Mouse (Mus musculus) heart, postnatal 0 days (tissue): ENCODE results near the gene Rabgef1. TPM values are rescaled to one million over a fixed set of nuclear protein-coding genes. Genes with fewer than 3 reads are reported as not detected.

ENCODE experiments used
- ATAC-seq: fragments of 200-750 bp; cut with Nextera tagmentation; 2 replicates; pipeline ENCODE4 v1.8.0; 2017; ENCODE audit warnings: low read depth, moderate number of reproducible peaks, moderate library complexity; ENCODE audit not compliant: insufficient read depth
- DNase-seq: peaks from one replicate; pipeline ENCODE4 v3.0.0-alpha.2; 2016; ENCODE audit warnings: low spot score
- H3K27ac ChIP-seq: fragments of 300-500 bp; sonication (generic); 2 replicates; pipeline ENCODE4 v1.5.1; 2014; ENCODE audit warnings: low read depth, mild to moderate bottlenecking
- H3K27me3 ChIP-seq: fragments of 300-500 bp; sonication (generic); 2 replicates; pipeline ENCODE4 v1.6.1; 2014; ENCODE audit warnings: low read length, mixed read lengths; ENCODE audit not compliant: control insufficient read depth, insufficient read depth
- H3K36me3 ChIP-seq: fragments of 300-500 bp; sonication (generic); replicated peaks from 2 replicates; pipeline ENCODE4 v1.6.1; 2014; ENCODE audit warnings: low read length, mixed read lengths; ENCODE audit not compliant: control insufficient read depth, insufficient read depth
- H3K4me1 ChIP-seq: fragments of 300-500 bp; sonication (generic); 2 replicates; pipeline ENCODE4 v1.6.1; 2014; ENCODE audit warnings: antibody characterized with exemption; ENCODE audit not compliant: control insufficient read depth, insufficient read depth
- H3K4me2 ChIP-seq: fragments of 300-500 bp; sonication (generic); 2 replicates; pipeline ENCODE4 v1.6.1; 2014; ENCODE audit warnings: low read depth, mild to moderate bottlenecking, low read length, moderate library complexity
- H3K4me3 ChIP-seq: fragments of 300-500 bp; sonication (generic); 2 replicates; pipeline ENCODE4 v1.5.1; 2014; ENCODE audit warnings: low read depth, low read length
- H3K9ac ChIP-seq: fragments of 300-500 bp; sonication (generic); replicated peaks from 2 replicates; pipeline ENCODE4 v1.6.1; 2014; ENCODE audit warnings: low read depth, low read length, mixed read lengths
- H3K9me3 ChIP-seq: fragments of 300-500 bp; sonication (generic); replicated peaks from 2 replicates; pipeline ENCODE4 v1.6.1; 2016; ENCODE audit warnings: low read length; ENCODE audit not compliant: control insufficient read depth
- CTCF ChIP-seq: IDR thresholded peaks from 2 replicates; pipeline ENCODE4 v1.5.1; 2016; ENCODE audit warnings: antibody characterized with exemption, control low read depth, low read depth
- EP300 ChIP-seq: IDR thresholded peaks from 2 replicates; pipeline ENCODE4 v1.6.1; 2016; ENCODE audit warnings: antibody characterized with exemption, low read depth
- WGBS: fragments of 180-500 bp; shearing (Covaris S2); extraction: QIAGEN DNeasy Blood & Tissue Kit; methylation state at CpG from one replicate; pipeline ENCODE4 v1.1.7; 2014; 5-methylcytosine and 5-hydroxymethylcytosine counted together
- polyA plus RNA-seq: library from polyadenylated mRNA; unstranded; fragments of >200 nt; fragmentation: Nextera tagmentation; extraction: Ambion mirVana; gene quantifications from 2 replicates; pipeline ENCODE4 v1.2.1, GENCODE M21; 2015
- total RNA-seq: library from RNA; depleted of rRNA; stranded (reverse); fragments of >200 nt; gene quantifications from 2 replicates; pipeline ENCODE4 v1.2.3, GENCODE M21; 2014; ENCODE audit warnings: low replicate concordance; rRNA removed

Gene Rabgef1
- total and polyA plus RNA-seq, 2 experiments from 2014 or later = 16.7 to 17.5 TPM

GRCm38 (mm10) chr5:130256678-130257271, 85.2 kb downstream of the Rabgef1 start:
- Histone ChIP-seq H3K27me3 (no peaks in the 10 kb centered on the region), H3K36me3 (peaks cover 24% of the 10 kb centered on the region), H3K4me1 (peaks cover 6% of the 10 kb centered on the region), H3K9me3 (no peaks in the 10 kb centered on the region), H3K4me3 (peak overlapping the region; percentile 55), H3K4me2 (peak overlapping the region; percentile 70), H3K27ac (peak overlapping the region; percentile 63), H3K9ac (peak overlapping the region; percentile 60)
- DNase-seq (peak; percentile 99), ATAC-seq (peak; percentile 93)
- TF ChIP-seq CTCF (no peak), EP300 (no peak)
- WGBS = under 1% methylated on average over 25 of the region's 25 CpGs

- Histone ChIP-seq H3K4me3 (peak overlapping the region; percentile 55), H3K9ac (peak overlapping the region; percentile 60), H3K4me2 (peak overlapping the region; percentile 64), H3K36me3 (peaks cover 19% of the 10 kb centered on the region), H3K4me1 (peaks cover 6% of the 10 kb centered on the region), H3K27me3 (no peaks in the 10 kb centered on the region), H3K9me3 (no peaks in the 10 kb centered on the region), H3K27ac (peak overlapping the region; percentile 63)
- 5% methylated on average over 8 of the region's 8 CpGs for WGBS
- no peak for ATAC-seq
- no peak for DNase-seq
- TF ChIP-seq EP300 (no peak), CTCF (no peak)
Measured at GRCm38 (mm10) chr5:130257303-130257702, 85.7 kb downstream of the Rabgef1 start.

GRCm38 (mm10) chr5:130263454-130263853, 91.9 kb downstream of the Rabgef1 start:
- Histone ChIP-seq H3K27me3 (no peaks in the 10 kb centered on the region), H3K27ac (no peak overlapping the region), H3K9ac (no peak overlapping the region), H3K4me3 (no peak overlapping the region), H3K9me3 (no peaks in the 10 kb centered on the region), H3K4me2 (no peak overlapping the region), H3K4me1 (no peaks in the 10 kb centered on the region), H3K36me3 (peaks cover 20% of the 10 kb centered on the region)
- 77% methylated on average over 11 of the region's 11 CpGs for WGBS
- DNase-seq (no peak), ATAC-seq (no peak)
- TF ChIP-seq CTCF (no peak), EP300 (no peak)

Other genes starting within 250 kb of the Rabgef1 start
- gene Vkorc1l1, start 229.8 kb upstream of the Rabgef1 start, total RNA-seq = 17.4 and 30.8 TPM in 2 replicates
- gene Vkorc1l1, start 229.8 kb upstream of the Rabgef1 start, polyA plus RNA-seq = 7.3 and 8.4 TPM in 2 replicates
- 24.6 and 27.8 TPM in 2 replicates for gene Gusb, start 168.7 kb upstream of the Rabgef1 start, total RNA-seq
- 30.2 and 31.4 TPM in 2 replicates for gene Gusb, start 168.7 kb upstream of the Rabgef1 start, polyA plus RNA-seq
- gene Asl, start 142.6 kb upstream of the Rabgef1 start, total RNA-seq = 9.7 and 21.1 TPM in 2 replicates
- gene Asl, start 142.6 kb upstream of the Rabgef1 start, polyA plus RNA-seq = 15.9 and 16.6 TPM in 2 replicates
- gene Crcp, start 142.5 kb upstream of the Rabgef1 start, total RNA-seq = 2.6 and 9.7 TPM in 2 replicates
- 20.8 and 23.1 TPM in 2 replicates for gene Crcp, start 142.5 kb upstream of the Rabgef1 start, polyA plus RNA-seq
- gene Tpst1, start 98.5 kb upstream of the Rabgef1 start, total RNA-seq = 12.2 and 20.7 TPM in 2 replicates
- gene Tpst1, start 98.5 kb upstream of the Rabgef1 start, polyA plus RNA-seq = 23.7 and 27.9 TPM in 2 replicates
- 1.2 and 4.8 TPM in 2 replicates for gene Kctd7, start 26.9 kb upstream of the Rabgef1 start, total RNA-seq
- 3.7 and 4.2 TPM in 2 replicates for gene Kctd7, start 26.9 kb upstream of the Rabgef1 start, polyA plus RNA-seq
- gene Tmem248, start 45.3 kb downstream of the Rabgef1 start, total RNA-seq = 31.9 and 38.1 TPM in 2 replicates
- gene Tmem248, start 45.3 kb downstream of the Rabgef1 start, polyA plus RNA-seq = 23.9 and 24.5 TPM in 2 replicates
- 8.6 and 15.7 TPM in 2 replicates for gene Sbds, start 83.7 kb downstream of the Rabgef1 start, total RNA-seq
- 56.9 and 57.6 TPM in 2 replicates for gene Sbds, start 83.7 kb downstream of the Rabgef1 start, polyA plus RNA-seq
- gene Tyw1, start 83.8 kb downstream of the Rabgef1 start, total RNA-seq = 7.0 and 18.9 TPM in 2 replicates
- 11.1 and 11.6 TPM in 2 replicates for gene Tyw1, start 83.8 kb downstream of the Rabgef1 start, polyA plus RNA-seq
- gene Caln1, start 197.7 kb downstream of the Rabgef1 start, total RNA-seq = not detected in 2 replicates
- 0.11 TPM in 1 of 2 replicates, not detected in the other for gene Caln1, start 197.7 kb downstream of the Rabgef1 start, polyA plus RNA-seq
- gene A330070K13Rik, start 212.8 kb downstream of the Rabgef1 start, total RNA-seq = not detected in 2 replicates
- not detected in 2 replicates for gene A330070K13Rik, start 212.8 kb downstream of the Rabgef1 start, polyA plus RNA-seq